Mouse (Mus musculus) ES-E14 (cell line): Measurements from ENCODE around the gene Cep89. TPM values are rescaled to one million over a fixed set of nuclear protein-coding genes. Genes with fewer than 3 reads are reported as not detected.

ENCODE experiments used
- DNase-seq: peaks from one replicate; pipeline ENCODE4 v3.0.0-alpha.2; 2013; ENCODE audit warnings: low read depth, low spot score
- H3K27ac ChIP-seq: 2 replicates; pipeline ENCODE4 v1.5.1; 2012; ENCODE audit warnings: low read depth, mild to moderate bottlenecking, low read length, moderate library complexity, mixed read lengths; ENCODE audit not compliant: poor library complexity, insufficient read depth, severe bottlenecking
- H3K36me3 ChIP-seq: 2 replicates; pipeline ENCODE4 v1.6.1; 2012; ENCODE audit warnings: mild to moderate bottlenecking, low read length, moderate library complexity, mixed read lengths; ENCODE audit not compliant: control insufficient read depth, poor library complexity, insufficient read depth, severe bottlenecking
- H3K4me1 ChIP-seq, 2 experiments: fragments of 150-350 bp in 1 of 2; sonication (generic) in 1 of 2; 2 replicates each; pipeline ENCODE4 v1.6.1; 2012; ENCODE audit warnings: low read length in 2 of 2, mild to moderate bottlenecking in 1 of 2, mixed read lengths in 1 of 2; ENCODE audit not compliant: control insufficient read depth in 2 of 2, insufficient read depth in 2 of 2, poor library complexity in 1 of 2
- H3K4me3 ChIP-seq, 2 experiments: fragments of 150-350 bp in 1 of 2; sonication (generic) in 1 of 2; 2 replicates each; pipeline ENCODE4 v1.5.1; 2012; ENCODE audit warnings: low read length in 2 of 2, low read depth in 1 of 2, mild to moderate bottlenecking in 1 of 2, mixed read lengths in 1 of 2; ENCODE audit not compliant: insufficient read depth in 1 of 2, poor library complexity in 1 of 2, severe bottlenecking in 1 of 2
- H3K9ac ChIP-seq: 2 replicates; pipeline ENCODE4 v1.6.1; 2012; ENCODE audit warnings: low read depth, mild to moderate bottlenecking, low read length, mixed read lengths; ENCODE audit not compliant: poor library complexity, insufficient read depth, severe bottlenecking
- H3K9me3 ChIP-seq: fragments of 150-350 bp; sonication (generic); 2 replicates; pipeline ENCODE4 v1.6.1; 2012; ENCODE audit warnings: low read depth, mild to moderate bottlenecking, low read length; ENCODE audit not compliant: control insufficient read depth, insufficient read depth
- CHD2 ChIP-seq: IDR thresholded peaks from 2 replicates; pipeline ENCODE4 v1.6.1; 2014; ENCODE audit warnings: mild to moderate bottlenecking, low read depth, low read length, inconsistent platforms
- HCFC1 ChIP-seq: IDR thresholded peaks from 2 replicates; pipeline ENCODE4 v1.6.1; 2012; ENCODE audit warnings: low read length, inconsistent platforms, borderline replicate concordance; ENCODE audit not compliant: insufficient read depth
- MAFK ChIP-seq: IDR thresholded peaks from 2 replicates; pipeline ENCODE4 v1.6.1; 2014; ENCODE audit warnings: mild to moderate bottlenecking, low read depth, low read length, inconsistent platforms; ENCODE audit not compliant: insufficient read depth
- ZC3H11A ChIP-seq: IDR thresholded peaks from 2 replicates; pipeline ENCODE4 v1.6.1; 2012; ENCODE audit warnings: low read depth, mild to moderate bottlenecking, inconsistent platforms, low read length, borderline replicate concordance
- ZNF384 ChIP-seq: IDR thresholded peaks from 2 replicates; pipeline ENCODE4 v1.6.1; 2012; ENCODE audit warnings: low read depth, low read length, inconsistent platforms
- in situ Hi-C, 2 experiments: fragments of 600-800 bp; cut with MboI; formaldehyde crosslinking; loops; one replicate each; pipeline ENCODE4 v1.15.1; 2025; ENCODE audit warnings: low sequenced_read_pairs in 2 of 2, inconsistent platforms in 1 of 2; ENCODE audit not compliant: unreplicated experiment in 2 of 2
- total RNA-seq: library from RNA; depleted of rRNA; stranded (reverse); fragments of 300-350 nt; gene quantifications from 2 replicates; pipeline ENCODE4 v1.2.3, GENCODE M21; 2012

Cep89 gene
- total RNA-seq, 1 experiment, result 15.3 TPM

- TF ChIP-seq MAFK (no peak), ZNF384 (no peak), CHD2 (no peak), HCFC1 (no peak), ZC3H11A (no peak)
- in situ Hi-C loops, result no loop called here
- no peak for DNase-seq
- no peak overlapping the region for H3K9ac ChIP-seq
- H3K4me3 ChIP-seq, result no peak overlapping the region
- peaks cover 16% of the 10 kb centered on the region; the same call in 1 of the 2 replicates for H3K36me3 ChIP-seq
- H3K9me3 ChIP-seq, result no peaks in the 10 kb centered on the region
- H3K4me1 ChIP-seq, result peaks cover 2 to 10% of the 10 kb centered on the region in 2 experiments; a peak in 2 of 4 replicates
- H3K27ac ChIP-seq, result no peak overlapping the region
Measured at GRCm38 (mm10) chr7:35380351-35380750, 16.5 kb upstream of the Cep89 start.

- no peak overlapping the region; the same call in 1 of the 2 replicates for H3K27ac ChIP-seq
- in situ Hi-C loops, result no loop called here
- H3K9me3 ChIP-seq, result no peaks in the 10 kb centered on the region
- no peak for TF ChIP-seq ZNF384
- no peak for TF ChIP-seq CHD2
- no peak for TF ChIP-seq ZC3H11A
- no peak for TF ChIP-seq MAFK
- TF ChIP-seq HCFC1, result no peak
- H3K4me3 ChIP-seq, result peak overlapping the region in 1 of 2 experiments; percentile 63; a peak in 2 of 4 replicates
- no peak for DNase-seq
- H3K9ac ChIP-seq, result no peak overlapping the region
- peaks cover 2 to 10% of the 10 kb centered on the region in 2 experiments; a peak in 3 of 4 replicates for H3K4me1 ChIP-seq
- peaks cover 15% of the 10 kb centered on the region; the same call in 1 of the 2 replicates for H3K36me3 ChIP-seq
Measured at GRCm38 (mm10) chr7:35381861-35382260, 15.0 kb upstream of the Cep89 start.

- Histone ChIP-seq H3K36me3 (peaks cover 17% of the 10 kb centered on the region; the same call in 1 of the 2 replicates), H3K9ac (peak overlapping the region; percentile 43; the same call in 1 of the 2 replicates), H3K4me1 (peaks cover 2 to 11% of the 10 kb centered on the region in 2 experiments; a peak in 3 of 4 replicates), H3K9me3 (no peaks in the 10 kb centered on the region), H3K4me3 (peak overlapping the region; percentile 39 to 74; a peak in 3 of 4 replicates), H3K27ac (no peak overlapping the region)
- in situ Hi-C loops, result no loop called here
- TF ChIP-seq ZNF384, result peak; percentile 86
- TF ChIP-seq ZC3H11A, result no peak
- peak; percentile 60 for DNase-seq
Measured at GRCm38 (mm10) chr7:35382706-35383353, 14.0 kb upstream of the Cep89 start.

DNA sequence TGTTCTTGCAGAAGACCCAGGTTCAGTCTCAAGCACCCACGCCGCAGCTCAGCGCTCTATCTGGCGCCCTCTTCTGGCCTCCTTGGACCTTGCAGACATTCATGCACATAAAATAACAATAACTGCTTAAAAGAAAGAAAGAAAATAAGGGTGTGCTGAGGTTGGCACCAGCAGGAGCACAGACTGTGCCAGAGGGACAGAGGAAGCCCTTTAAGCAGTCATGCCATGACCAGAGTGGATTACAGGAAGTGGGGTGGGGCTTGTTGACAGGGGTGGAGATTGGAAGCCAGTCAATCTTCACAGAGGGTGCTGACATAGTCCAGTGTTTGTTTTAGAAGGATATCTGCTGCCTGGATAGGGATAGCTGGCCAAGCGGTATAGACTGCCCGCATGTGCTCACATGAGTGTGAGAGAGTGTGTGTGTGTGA, 10.3 kb upstream of the Cep89 start:
- Histone ChIP-seq H3K27ac (no peak overlapping the region), H3K9ac (no peak overlapping the region), H3K36me3 (peaks cover 15% of the 10 kb centered on the region; the same call in 1 of the 2 replicates), H3K4me1 (peaks cover 1 to 11% of the 10 kb centered on the region in 2 experiments), H3K4me3 (no peak overlapping the region), H3K9me3 (no peaks in the 10 kb centered on the region)
- TF ChIP-seq MAFK, result no peak
- no peak for TF ChIP-seq HCFC1
- TF ChIP-seq ZC3H11A, result no peak
- no peak for TF ChIP-seq CHD2
- TF ChIP-seq ZNF384, result no peak
- in situ Hi-C loops, result no loop called here
- no peak for DNase-seq
